Mouse (Mus musculus): ENCODE results near the gene Arhgef3. TPM values are rescaled to one million over a fixed set of nuclear protein-coding genes. Genes with fewer than 3 reads are reported as not detected.

Gene Arhgef3
- total and polyA plus RNA-seq, 3 experiments = 6.7 to 15.2 (median 11.9) TPM

DNA sequence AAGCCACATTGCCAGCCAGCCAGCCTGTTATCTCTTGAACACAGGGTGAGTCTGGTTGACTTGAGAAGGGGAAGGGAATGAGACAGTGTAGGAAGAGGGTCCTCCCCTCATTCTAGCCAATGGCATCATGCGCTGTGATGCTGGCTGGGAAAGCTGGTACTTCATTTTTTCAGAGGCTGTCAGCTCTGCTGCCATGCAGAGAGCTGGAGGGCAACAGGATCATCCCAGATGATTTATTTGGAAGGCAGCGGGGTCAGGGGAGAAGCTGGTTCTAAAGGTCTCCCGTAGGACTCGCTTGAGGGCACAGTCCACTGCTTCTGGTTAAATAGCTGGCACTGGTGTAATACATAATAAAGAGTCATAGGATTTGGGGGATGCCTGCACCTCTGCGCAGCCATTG lies 3.8 kb downstream of the Arhgef3 start:
- no peak for TF ChIP-seq POLR2AphosphoS5 (IDR thresholded peaks at IDR 0.05; ENCODE audit: insufficient replicate concordance, low read depth, low read length)
- TF ChIP-seq TAL1 (conservative IDR thresholded peaks at IDR 0.05; ENCODE audit: low read depth, low read length) = no peak
- TF ChIP-seq CTCF (IDR thresholded peaks at IDR 0.05; ENCODE audit: low read depth, low read length) = no peak
- no peak for TF ChIP-seq GATA2 (IDR thresholded peaks at IDR 0.05; ENCODE audit: borderline replicate concordance, low read depth, low read length)
- TF ChIP-seq GATA1 (IDR thresholded peaks at IDR 0.05; ENCODE audit: borderline replicate concordance, low read length) = no peak
- ATAC-seq (ENCODE audit: extremely low read depth, insufficient number of reproducible peaks, low FRiP score, poor library complexity, severe bottlenecking) (no peak), DNase-seq (ENCODE audit: low spot score) (no peak)
- Histone ChIP-seq H3K27me3 (ENCODE audit: insufficient read depth, low read length) (0 out of 2 replicates have a peak, but pooled peaks cover 2% of the 10 kb centered on the region), H3K9me3 (replicated peaks) (no peaks in the 10 kb centered on the region), H3K4me3 (ENCODE audit: low read depth, low read length) (no peak overlapping the region), H3K36me3 (replicated peaks) (no peaks in the 10 kb centered on the region), H3K4me1 (ENCODE audit: insufficient read depth, low read depth, low read length) (no peaks in the 10 kb centered on the region)

DNA sequence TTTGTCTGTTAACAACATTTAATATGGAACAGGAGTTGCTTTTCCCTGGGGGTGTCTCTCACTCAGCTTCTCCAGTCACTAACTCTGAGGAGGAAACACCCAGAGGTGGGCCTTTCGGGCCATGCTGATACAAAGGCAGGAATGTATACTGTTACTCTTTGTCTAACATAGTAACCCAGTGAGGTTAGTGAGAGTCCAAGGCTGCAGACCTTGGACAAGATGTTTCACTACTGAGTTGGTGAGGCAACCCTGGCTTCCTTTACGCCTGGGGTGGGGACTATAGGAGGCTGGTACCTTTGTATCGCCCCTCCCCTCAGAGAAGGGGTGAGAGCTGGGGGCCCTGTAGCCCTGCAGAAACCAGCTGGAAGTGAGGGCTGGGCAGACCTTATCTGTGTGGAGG lies 7.9 kb downstream of the Arhgef3 start:
- H3K27me3 ChIP-seq (ENCODE audit: insufficient read depth, low read length) = 0 out of 2 replicates have a peak, but pooled peaks cover 2% of the 10 kb centered on the region
- no peaks in the 10 kb centered on the region for H3K9me3 ChIP-seq (replicated peaks)
- DNase-seq (ENCODE audit: low spot score) = no peak
- H3K36me3 ChIP-seq (replicated peaks) = no peaks in the 10 kb centered on the region
- TF ChIP-seq CTCF (IDR thresholded peaks at IDR 0.05; ENCODE audit: low read depth, low read length) = no peak
- TF ChIP-seq GATA1 (IDR thresholded peaks at IDR 0.05; ENCODE audit: borderline replicate concordance, low read length) = no peak
- no peak overlapping the region for H3K4me3 ChIP-seq (ENCODE audit: low read depth, low read length)
- H3K4me1 ChIP-seq (ENCODE audit: insufficient read depth, low read depth, low read length) = no peaks in the 10 kb centered on the region
- no peak for ATAC-seq (ENCODE audit: extremely low read depth, insufficient number of reproducible peaks, low FRiP score, poor library complexity, severe bottlenecking)

DNA sequence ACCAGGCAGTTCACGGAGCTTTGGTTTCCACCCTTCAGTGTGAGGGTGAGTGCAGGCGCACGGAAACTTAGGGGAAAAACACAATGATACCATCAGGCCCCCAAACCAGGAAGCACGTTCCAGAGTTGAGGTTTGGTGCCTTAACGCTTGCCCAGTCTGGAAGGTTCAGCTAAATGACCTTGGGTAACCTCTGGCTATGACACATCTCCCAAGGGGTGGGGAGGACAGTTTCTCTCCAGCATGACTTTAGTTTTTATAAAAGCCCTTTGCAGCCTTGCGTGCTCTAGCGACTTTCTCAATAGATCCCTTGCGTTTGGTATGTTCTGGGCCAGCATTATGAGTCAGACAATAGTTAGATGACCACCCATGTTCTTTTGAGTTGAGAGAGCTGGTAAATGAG lies 8.8 kb downstream of the Arhgef3 start:
- Histone ChIP-seq H3K9me3 (replicated peaks) (no peaks in the 10 kb centered on the region), H3K4me1 (ENCODE audit: insufficient read depth, low read depth, low read length) (no peaks in the 10 kb centered on the region), H3K4me3 (ENCODE audit: low read depth, low read length) (no peak overlapping the region), H3K36me3 (replicated peaks) (no peaks in the 10 kb centered on the region), H3K27me3 (ENCODE audit: insufficient read depth, low read length) (0 out of 2 replicates have a peak, but pooled peaks cover 2% of the 10 kb centered on the region)
- TF ChIP-seq POLR2AphosphoS5 (IDR thresholded peaks at IDR 0.05; ENCODE audit: insufficient replicate concordance, low read depth, low read length) (no peak), GATA1 (IDR thresholded peaks at IDR 0.05; ENCODE audit: borderline replicate concordance, low read length) (no peak), GATA2 (IDR thresholded peaks at IDR 0.05; ENCODE audit: borderline replicate concordance, low read depth, low read length) (no peak), CTCF (IDR thresholded peaks at IDR 0.05; ENCODE audit: low read depth, low read length) (no peak), TAL1 (conservative IDR thresholded peaks at IDR 0.05; ENCODE audit: low read depth, low read length) (no peak)
- DNase-seq (ENCODE audit: low spot score) (no peak), ATAC-seq (ENCODE audit: extremely low read depth, insufficient number of reproducible peaks, low FRiP score, poor library complexity, severe bottlenecking) (no peak)

DNA sequence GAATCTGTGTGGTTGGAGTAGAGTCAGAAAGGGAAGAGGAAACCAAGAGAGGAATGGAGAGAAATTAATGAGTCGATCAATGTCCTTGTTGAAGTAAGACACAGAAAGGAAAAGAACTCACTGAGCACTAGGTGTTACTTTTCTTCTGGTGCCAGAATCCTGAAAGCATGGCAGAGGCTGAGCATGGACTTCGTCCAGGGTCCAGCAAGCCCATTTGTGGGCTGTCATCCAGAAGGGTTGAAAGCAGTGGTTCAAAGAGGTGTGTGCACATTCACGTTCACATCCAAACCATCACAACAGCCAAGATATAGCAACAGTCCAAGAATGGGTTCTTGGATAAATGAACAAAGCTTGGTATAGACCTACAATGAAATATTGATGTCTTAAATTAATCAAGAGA lies 15.3 kb downstream of the Arhgef3 start:
- Histone ChIP-seq H3K36me3 (replicated peaks) (no peaks in the 10 kb centered on the region), H3K4me1 (ENCODE audit: insufficient read depth, low read depth, low read length) (no peaks in the 10 kb centered on the region), H3K27me3 (ENCODE audit: insufficient read depth, low read length) (no peaks in the 10 kb centered on the region), H3K9me3 (replicated peaks) (no peaks in the 10 kb centered on the region), H3K4me3 (ENCODE audit: low read depth, low read length) (no peak overlapping the region)
- TF ChIP-seq TAL1 (conservative IDR thresholded peaks at IDR 0.05; ENCODE audit: low read depth, low read length) = no peak
- no peak for TF ChIP-seq GATA1 (IDR thresholded peaks at IDR 0.05; ENCODE audit: borderline replicate concordance, low read length)
- no peak for TF ChIP-seq GATA2 (IDR thresholded peaks at IDR 0.05; ENCODE audit: borderline replicate concordance, low read depth, low read length)
- TF ChIP-seq CTCF (IDR thresholded peaks at IDR 0.05; ENCODE audit: low read depth, low read length) = no peak
- TF ChIP-seq POLR2AphosphoS5 (IDR thresholded peaks at IDR 0.05; ENCODE audit: insufficient replicate concordance, low read depth, low read length) = no peak
- DNase-seq (ENCODE audit: low spot score) (no peak), ATAC-seq (ENCODE audit: extremely low read depth, insufficient number of reproducible peaks, low FRiP score, poor library complexity, severe bottlenecking) (no peak)

DNA sequence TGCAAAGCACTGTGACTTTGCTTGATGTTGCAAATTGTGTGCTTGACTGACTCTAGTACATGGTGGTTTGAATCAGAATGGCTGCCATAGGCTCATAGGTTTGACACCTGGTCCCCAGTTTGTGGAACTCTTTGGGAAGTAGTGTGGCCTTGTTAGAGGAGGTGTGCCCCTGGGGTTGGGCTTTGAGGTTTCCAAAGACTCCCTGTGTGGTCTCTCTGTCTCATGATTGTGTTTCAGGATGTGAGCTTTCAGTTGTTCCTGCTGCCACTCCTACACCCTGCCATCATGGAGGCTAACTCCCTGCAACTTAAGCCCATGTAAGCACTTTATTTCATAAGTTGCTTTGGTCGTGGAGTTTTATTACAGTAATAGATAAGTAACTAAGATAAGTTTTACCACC lies 16.0 kb downstream of the Arhgef3 start:
- no peak for ATAC-seq (ENCODE audit: extremely low read depth, insufficient number of reproducible peaks, low FRiP score, poor library complexity, severe bottlenecking)
- Histone ChIP-seq H3K27me3 (ENCODE audit: insufficient read depth, low read length) (no peaks in the 10 kb centered on the region), H3K4me3 (ENCODE audit: low read depth, low read length) (no peak overlapping the region), H3K9me3 (replicated peaks) (no peaks in the 10 kb centered on the region), H3K36me3 (replicated peaks) (no peaks in the 10 kb centered on the region), H3K4me1 (ENCODE audit: insufficient read depth, low read depth, low read length) (no peaks in the 10 kb centered on the region)
- TF ChIP-seq POLR2AphosphoS5 (IDR thresholded peaks at IDR 0.05; ENCODE audit: insufficient replicate concordance, low read depth, low read length) = no peak
- TF ChIP-seq GATA1 (IDR thresholded peaks at IDR 0.05; ENCODE audit: borderline replicate concordance, low read length) = no peak
- no peak for TF ChIP-seq TAL1 (conservative IDR thresholded peaks at IDR 0.05; ENCODE audit: low read depth, low read length)
- no peak for TF ChIP-seq CTCF (IDR thresholded peaks at IDR 0.05; ENCODE audit: low read depth, low read length)
- TF ChIP-seq GATA2 (IDR thresholded peaks at IDR 0.05; ENCODE audit: borderline replicate concordance, low read depth, low read length) = no peak
- no peak for DNase-seq (ENCODE audit: low spot score)

DNA sequence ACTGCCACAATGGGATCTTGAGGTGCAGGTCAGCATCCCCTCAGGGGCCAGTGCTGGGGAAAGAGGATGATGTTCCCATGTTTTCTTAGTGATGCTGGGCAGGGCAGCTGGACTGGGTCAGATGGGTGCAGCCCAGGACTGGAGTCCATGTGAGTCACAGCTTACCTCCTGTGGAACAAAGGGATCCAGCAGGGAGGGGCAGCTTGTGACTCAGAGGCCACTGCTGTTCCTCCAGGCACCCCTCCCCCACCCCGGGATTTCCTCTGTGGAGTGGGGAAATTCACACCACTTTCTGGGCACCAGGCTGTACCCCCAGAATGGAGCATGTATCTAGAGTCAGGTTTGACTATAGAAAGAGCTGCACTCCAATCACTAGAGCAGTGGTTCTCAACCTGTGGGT lies 16.8 kb downstream of the Arhgef3 start:
- Histone ChIP-seq H3K4me3 (ENCODE audit: low read depth, low read length) (no peak overlapping the region), H3K4me1 (ENCODE audit: insufficient read depth, low read depth, low read length) (no peaks in the 10 kb centered on the region), H3K9me3 (replicated peaks) (no peaks in the 10 kb centered on the region), H3K27me3 (ENCODE audit: insufficient read depth, low read length) (no peaks in the 10 kb centered on the region), H3K36me3 (replicated peaks) (no peaks in the 10 kb centered on the region)
- TF ChIP-seq TAL1 (conservative IDR thresholded peaks at IDR 0.05; ENCODE audit: low read depth, low read length) (no peak), POLR2AphosphoS5 (IDR thresholded peaks at IDR 0.05; ENCODE audit: insufficient replicate concordance, low read depth, low read length) (no peak), GATA2 (IDR thresholded peaks at IDR 0.05; ENCODE audit: borderline replicate concordance, low read depth, low read length) (no peak), CTCF (IDR thresholded peaks at IDR 0.05; ENCODE audit: low read depth, low read length) (no peak), GATA1 (IDR thresholded peaks at IDR 0.05; ENCODE audit: borderline replicate concordance, low read length) (no peak)
- DNase-seq (ENCODE audit: low spot score) (no peak), ATAC-seq (ENCODE audit: extremely low read depth, insufficient number of reproducible peaks, low FRiP score, poor library complexity, severe bottlenecking) (no peak)

DNA sequence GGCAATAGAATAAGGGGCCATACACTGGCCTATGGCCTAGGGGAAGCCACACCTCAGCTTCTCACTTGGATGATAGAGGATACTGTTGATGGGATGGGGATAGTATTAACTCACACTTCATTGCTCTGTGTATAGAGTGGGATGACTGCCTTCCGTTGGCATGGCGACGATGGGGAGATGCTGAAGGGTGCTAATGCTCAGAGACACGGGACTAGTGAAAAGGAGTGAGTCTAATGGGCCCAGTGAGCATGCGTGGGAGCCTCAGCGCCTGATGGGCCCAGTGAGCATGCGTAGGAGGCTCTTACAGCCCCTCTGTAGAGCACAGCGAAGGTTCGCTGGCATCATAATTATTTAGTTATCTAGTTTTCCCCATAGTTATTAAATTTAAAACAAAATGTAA lies 24.2 kb downstream of the Arhgef3 start:
- ATAC-seq (ENCODE audit: extremely low read depth, insufficient number of reproducible peaks, low FRiP score, poor library complexity, severe bottlenecking) (no peak), DNase-seq (ENCODE audit: low spot score) (no peak)
- no peak overlapping the region for H3K4me3 ChIP-seq (ENCODE audit: low read depth, low read length)
- H3K4me1 ChIP-seq (ENCODE audit: insufficient read depth, low read depth, low read length) = no peaks in the 10 kb centered on the region
- no peaks in the 10 kb centered on the region for H3K36me3 ChIP-seq (replicated peaks)
- no peaks in the 10 kb centered on the region for H3K9me3 ChIP-seq (replicated peaks)
- TF ChIP-seq POLR2AphosphoS5 (IDR thresholded peaks at IDR 0.05; ENCODE audit: insufficient replicate concordance, low read depth, low read length) (no peak), TAL1 (conservative IDR thresholded peaks at IDR 0.05; ENCODE audit: low read depth, low read length) (no peak), GATA1 (IDR thresholded peaks at IDR 0.05; ENCODE audit: borderline replicate concordance, low read length) (no peak), GATA2 (IDR thresholded peaks at IDR 0.05; ENCODE audit: borderline replicate concordance, low read depth, low read length) (no peak), CTCF (IDR thresholded peaks at IDR 0.05; ENCODE audit: low read depth, low read length) (no peak)
- no peaks in the 10 kb centered on the region for H3K27me3 ChIP-seq (ENCODE audit: insufficient read depth, low read length)

Data from G1E (cell line).